Mouse (Mus musculus) liver, embryonic 16.5 days (tissue): ENCODE measurements around the gene C6. TPM values are rescaled to one million over a fixed set of nuclear protein-coding genes. Genes with fewer than 3 reads are reported as not detected.

ENCODE experiments used
- polyA plus RNA-seq: library from polyadenylated mRNA; unstranded; fragments of >200 nt; fragmentation: Nextera tagmentation; extraction: Ambion mirVana; gene quantifications from 2 replicates; pipeline ENCODE4 v1.2.1, GENCODE M21; 2015

Gene C6
- polyA plus RNA-seq, 1 experiment from 2014 or later: 4.0 TPM

Other genes starting within 250 kb of the C6 start
- not detected in 2 replicates for gene Mroh2b, start 171.6 kb downstream of the C6 start, polyA plus RNA-seq